Mouse (Mus musculus) embryonic facial prominence, embryonic 10.5 days (tissue): ENCODE results near the gene Ralgapa2. TPM values are rescaled to one million over a fixed set of nuclear protein-coding genes. Genes with fewer than 3 reads are reported as not detected.

Experiments used
- DNase-seq: peaks from one replicate; pipeline ENCODE4 v3.0.0-alpha.2; 2017; ENCODE audit warnings: low spot score
- H3K27ac ChIP-seq: fragments of 300-500 bp; sonication (generic); replicated peaks from 2 replicates; pipeline ENCODE4 v1.5.1; 2016; ENCODE audit warnings: mild to moderate bottlenecking
- H3K27me3 ChIP-seq: fragments of 300-500 bp; sonication (generic); replicated peaks from 2 replicates; pipeline ENCODE4 v1.6.1; 2016; ENCODE audit warnings: low read depth, mild to moderate bottlenecking; ENCODE audit not compliant: poor library complexity, severe bottlenecking
- H3K36me3 ChIP-seq: fragments of 300-500 bp; sonication (generic); replicated peaks from 2 replicates; pipeline ENCODE4 v1.6.1; 2016; ENCODE audit warnings: mild to moderate bottlenecking, moderate library complexity
- H3K4me1 ChIP-seq: fragments of 300-500 bp; sonication (generic); 2 replicates; pipeline ENCODE4 v1.6.1; 2016
- H3K4me3 ChIP-seq: fragments of 300-500 bp; sonication (generic); 2 replicates; pipeline ENCODE4 v1.5.1; 2016; ENCODE audit warnings: mild to moderate bottlenecking, moderate library complexity
- H3K9me3 ChIP-seq: fragments of 300-500 bp; sonication (generic); 2 replicates; pipeline ENCODE4 v1.6.1; 2016; ENCODE audit warnings: mild to moderate bottlenecking
- WGBS: fragments of 180-500 bp; shearing (Covaris S2); methylation state at CpG from one replicate; pipeline ENCODE4 v1.1.7; 2016; 5-methylcytosine and 5-hydroxymethylcytosine counted together
- polyA plus RNA-seq: library from polyadenylated mRNA; unstranded; fragments of >200 nt; fragmentation: Nextera tagmentation; extraction: Ambion mirVana; gene quantifications from 2 replicates; pipeline ENCODE4 v1.2.1, GENCODE M21; 2016

Ralgapa2 gene
- polyA plus RNA-seq, 1 experiment from 2014 or later: 8.9 TPM

DNA sequence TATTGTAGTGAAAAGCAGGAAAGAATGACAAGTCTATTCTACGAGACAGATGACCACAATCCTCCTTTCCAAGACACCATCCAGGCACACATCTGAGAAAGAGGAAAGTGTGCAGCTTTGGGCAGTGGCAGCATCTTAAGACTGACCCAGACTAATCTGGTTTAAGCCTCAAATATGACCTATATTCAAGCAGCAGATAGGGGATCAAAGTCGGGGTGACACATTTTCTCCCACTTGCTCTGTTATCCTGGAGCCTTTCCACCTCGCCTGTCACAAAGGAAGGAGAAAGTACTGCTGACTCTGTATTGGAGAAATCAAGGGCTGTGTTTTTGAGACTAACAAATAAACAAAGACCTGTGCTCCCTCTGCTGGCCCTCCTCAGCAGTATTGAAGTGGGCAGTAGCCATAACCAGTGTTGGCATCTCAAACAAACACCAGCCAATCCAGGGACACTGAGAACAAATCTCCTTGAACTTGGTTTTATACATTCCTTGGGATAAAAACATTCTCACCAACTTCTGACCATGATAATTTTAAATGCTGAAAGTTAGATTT is 255.7 kb downstream of the Ralgapa2 start:
- no peaks in the 10 kb centered on the region for H3K36me3 ChIP-seq
- no peaks in the 10 kb centered on the region; the same call in 1 of the 2 replicates for H3K27me3 ChIP-seq
- no peaks in the 10 kb centered on the region for H3K9me3 ChIP-seq
- no peak overlapping the region for H3K27ac ChIP-seq
- DNase-seq: no peak
- H3K4me3 ChIP-seq: no peak overlapping the region
- WGBS: 64% methylated on average over 3 of the region's 3 CpGs
- H3K4me1 ChIP-seq: peaks cover 30% of the 10 kb centered on the region

DNA sequence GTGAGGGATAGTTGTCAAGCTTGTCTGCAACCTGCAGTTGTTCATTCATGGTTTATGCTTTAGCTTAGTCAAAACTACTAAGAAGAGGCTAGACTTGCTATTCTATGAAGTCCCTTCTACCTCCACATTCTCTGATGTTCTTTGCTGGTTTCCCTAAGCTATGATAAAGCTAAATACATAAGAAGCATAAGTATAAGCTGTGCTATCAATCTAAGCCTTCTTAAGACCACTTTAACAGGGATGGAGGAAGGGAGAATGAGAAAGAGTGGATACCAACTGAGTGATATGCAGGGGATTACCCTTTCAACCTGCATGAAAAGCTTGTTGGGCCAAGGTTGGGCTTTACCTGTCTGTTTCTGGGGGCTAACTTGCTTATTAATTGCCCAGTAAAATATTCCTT is 256.5 kb downstream of the Ralgapa2 start:
- H3K9me3 ChIP-seq: no peaks in the 10 kb centered on the region
- no peaks in the 10 kb centered on the region for H3K36me3 ChIP-seq
- no peaks in the 10 kb centered on the region; the same call in 1 of the 2 replicates for H3K27me3 ChIP-seq
- H3K27ac ChIP-seq: no peak overlapping the region
- DNase-seq: no peak
- no peak overlapping the region for H3K4me3 ChIP-seq
- peaks cover 25% of the 10 kb centered on the region for H3K4me1 ChIP-seq

DNA sequence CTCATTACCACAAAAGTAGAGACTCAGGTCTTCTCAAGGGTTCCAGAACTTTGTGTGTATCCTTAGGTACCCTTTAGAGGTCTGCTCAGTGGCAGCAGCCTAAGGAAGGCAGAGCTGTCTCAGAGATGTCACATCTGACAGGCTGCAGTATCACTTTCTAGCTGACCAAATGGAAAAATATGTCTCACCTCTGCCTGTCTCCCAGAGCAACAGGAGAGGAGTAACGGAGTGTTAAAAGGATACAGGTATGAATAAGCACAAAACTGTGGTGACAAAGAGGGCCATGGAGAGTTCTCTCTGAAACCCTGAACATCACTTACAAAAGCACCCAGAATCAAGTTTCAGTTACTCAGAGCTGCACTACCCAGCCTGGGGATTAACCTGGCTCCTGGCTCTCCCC is 257.8 kb downstream of the Ralgapa2 start:
- H3K4me1 ChIP-seq: peaks cover 19% of the 10 kb centered on the region
- 85% methylated on average over 1 of the region's 1 CpGs for WGBS
- no peak for DNase-seq
- no peaks in the 10 kb centered on the region for H3K27me3 ChIP-seq
- H3K4me3 ChIP-seq: no peak overlapping the region
- H3K9me3 ChIP-seq: no peaks in the 10 kb centered on the region
- no peaks in the 10 kb centered on the region for H3K36me3 ChIP-seq
- no peak overlapping the region for H3K27ac ChIP-seq

GRCm38 (mm10) chr2:146250236-146250904 is 261.8 kb downstream of the Ralgapa2 start:
- Histone ChIP-seq H3K4me3 (no peak overlapping the region), H3K4me1 (peaks cover 34% of the 10 kb centered on the region), H3K9me3 (no peaks in the 10 kb centered on the region), H3K27ac (no peak overlapping the region), H3K36me3 (no peaks in the 10 kb centered on the region), H3K27me3 (no peaks in the 10 kb centered on the region)
- DNase-seq: no peak
- WGBS: 81% methylated on average over 6 of the region's 6 CpGs

- Histone ChIP-seq H3K4me1 (peaks cover 42% of the 10 kb centered on the region), H3K9me3 (no peaks in the 10 kb centered on the region), H3K27ac (0 out of 2 replicates have a peak overlapping the region, but pooled peaks have one; percentile 14), H3K27me3 (no peaks in the 10 kb centered on the region), H3K4me3 (no peak overlapping the region), H3K36me3 (0 out of 2 replicates have a peak, but pooled peaks cover 2% of the 10 kb centered on the region)
- no peak for DNase-seq
- 77% methylated on average over 7 of the region's 7 CpGs for WGBS
Observed at GRCm38 (mm10) chr2:146249033-146249432, 263.1 kb downstream of the Ralgapa2 start.

- Histone ChIP-seq H3K27me3 (no peaks in the 10 kb centered on the region), H3K27ac (peak overlapping the region; percentile 63; the same call in 1 of the 2 replicates), H3K9me3 (no peaks in the 10 kb centered on the region), H3K4me3 (no peak overlapping the region), H3K36me3 (0 out of 2 replicates have a peak, but pooled peaks cover 2% of the 10 kb centered on the region), H3K4me1 (peaks cover 42% of the 10 kb centered on the region)
- WGBS: 43% methylated on average over 6 of the region's 6 CpGs
- peak; percentile 16 for DNase-seq
Observed at GRCm38 (mm10) chr2:146247576-146247975, 264.6 kb downstream of the Ralgapa2 start.

DNA sequence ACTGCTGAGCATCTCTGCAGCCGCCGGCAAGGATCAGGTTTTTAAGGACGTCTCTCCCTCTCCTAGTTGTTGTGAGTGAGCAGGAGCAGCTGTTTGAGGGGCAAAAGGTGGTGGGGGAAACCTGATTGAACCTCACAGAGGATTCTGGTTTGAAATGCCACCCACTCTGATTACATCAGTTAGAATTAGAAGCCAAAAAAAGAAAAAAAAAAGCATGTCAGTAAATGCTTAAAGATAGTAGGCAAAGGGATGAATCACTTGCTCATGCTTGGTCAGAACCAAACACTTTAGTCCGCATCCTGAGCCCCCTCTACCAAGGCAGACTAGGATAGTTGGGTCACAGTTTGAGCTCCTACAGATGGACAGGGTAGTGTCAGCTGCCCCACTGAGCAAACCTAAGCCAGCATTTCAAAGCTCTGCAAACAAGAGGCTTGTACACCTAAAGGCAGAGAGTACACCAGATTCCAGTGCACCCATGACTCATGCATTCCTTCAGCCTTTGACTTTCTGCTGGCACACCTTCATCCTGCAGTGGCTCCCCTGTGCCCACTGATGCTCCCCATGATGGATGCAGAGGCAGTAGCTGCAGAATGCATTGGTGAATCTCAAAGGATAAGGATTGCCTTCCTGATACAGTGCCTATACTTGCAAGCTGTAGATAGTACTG is 265.6 kb downstream of the Ralgapa2 start:
- no peak for DNase-seq
- Histone ChIP-seq H3K4me1 (peaks cover 42% of the 10 kb centered on the region), H3K27me3 (no peaks in the 10 kb centered on the region), H3K36me3 (0 out of 2 replicates have a peak, but pooled peaks cover 2% of the 10 kb centered on the region), H3K4me3 (no peak overlapping the region), H3K27ac (no peak overlapping the region), H3K9me3 (no peaks in the 10 kb centered on the region)
- 72% methylated on average over 4 of the region's 4 CpGs for WGBS

GRCm38 (mm10) chr2:146245401-146245800 is 266.7 kb downstream of the Ralgapa2 start:
- Histone ChIP-seq H3K36me3 (0 out of 2 replicates have a peak, but pooled peaks cover 2% of the 10 kb centered on the region), H3K9me3 (no peaks in the 10 kb centered on the region), H3K4me1 (peaks cover 40% of the 10 kb centered on the region), H3K27ac (no peak overlapping the region), H3K27me3 (no peaks in the 10 kb centered on the region), H3K4me3 (no peak overlapping the region)
- WGBS: 45% methylated on average over 7 of the region's 7 CpGs
- no peak for DNase-seq

- no peaks in the 10 kb centered on the region for H3K27me3 ChIP-seq
- no peak for DNase-seq
- H3K36me3 ChIP-seq: 0 out of 2 replicates have a peak, but pooled peaks cover 2% of the 10 kb centered on the region
- H3K9me3 ChIP-seq: no peaks in the 10 kb centered on the region
- WGBS: 89% methylated on average over 2 of the region's 2 CpGs
- H3K4me1 ChIP-seq: peaks cover 39% of the 10 kb centered on the region
- H3K27ac ChIP-seq: no peak overlapping the region
- H3K4me3 ChIP-seq: no peak overlapping the region
Observed at GRCm38 (mm10) chr2:146244049-146244448, 268.1 kb downstream of the Ralgapa2 start.

DNA sequence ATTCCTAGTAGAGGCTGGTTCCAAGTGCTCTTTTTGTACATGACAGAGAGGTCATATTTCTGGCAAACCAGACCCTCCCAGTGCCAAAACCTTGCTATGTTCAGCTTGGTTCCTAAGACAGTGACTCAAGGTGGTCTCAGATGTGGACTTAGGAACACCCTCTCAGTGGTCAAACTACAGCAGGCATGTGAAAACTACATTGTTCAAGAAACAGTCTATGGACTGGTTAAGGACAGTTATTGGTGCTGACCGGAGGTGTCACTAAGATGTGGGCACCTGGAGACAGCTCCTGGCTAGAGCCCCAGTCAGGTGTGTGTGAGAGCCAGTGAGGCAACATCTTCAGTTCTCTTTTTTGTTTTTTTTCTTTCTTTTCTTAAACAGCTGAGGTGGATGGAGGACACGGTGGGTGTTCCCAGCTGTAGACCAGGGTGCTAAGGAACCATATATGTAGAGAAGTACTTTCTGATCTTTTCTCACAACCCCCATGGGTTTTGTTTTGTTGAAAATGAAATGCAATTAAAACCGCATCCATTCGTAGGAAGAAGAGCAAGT is 272.9 kb downstream of the Ralgapa2 start:
- Histone ChIP-seq H3K27ac (no peak overlapping the region), H3K4me1 (no peaks in the 10 kb centered on the region), H3K36me3 (no peaks in the 10 kb centered on the region), H3K27me3 (no peaks in the 10 kb centered on the region), H3K9me3 (no peaks in the 10 kb centered on the region), H3K4me3 (no peak overlapping the region)
- DNase-seq: no peak
- 91% methylated on average over 4 of the region's 4 CpGs for WGBS

GRCm38 (mm10) chr2:146231485-146231884 is 280.7 kb downstream of the Ralgapa2 start:
- no peak for DNase-seq
- no peaks in the 10 kb centered on the region for H3K4me1 ChIP-seq
- WGBS: 92% methylated on average over 2 of the region's 2 CpGs

GRCm38 (mm10) chr2:146228435-146228834 is 283.7 kb downstream of the Ralgapa2 start:
- no peak overlapping the region for H3K4me3 ChIP-seq
- H3K4me1 ChIP-seq: peaks cover 5% of the 10 kb centered on the region
- H3K36me3 ChIP-seq: no peaks in the 10 kb centered on the region
- no peak overlapping the region for H3K27ac ChIP-seq
- peaks cover 58% of the 10 kb centered on the region for H3K27me3 ChIP-seq
- WGBS: 74% methylated on average over 2 of the region's 2 CpGs
- no peak for DNase-seq
- H3K9me3 ChIP-seq: no peaks in the 10 kb centered on the region; the same call in 1 of the 2 replicates

More at GRCm38 (mm10) chr2:146231485-146231884, 280.7 kb downstream of the Ralgapa2 start:
- Histone ChIP-seq H3K9me3 (no peaks in the 10 kb centered on the region; the same call in 1 of the 2 replicates), H3K27me3 (peaks cover 28% of the 10 kb centered on the region), H3K4me3 (no peak overlapping the region), H3K27ac (no peak overlapping the region), H3K36me3 (no peaks in the 10 kb centered on the region)
